Mouse (Mus musculus) T-helper 17 cell (primary cell): ENCODE measurements around the gene Ctnnal1.
"Not testable (repeated sequence)": the region's sequence is repeated elsewhere in the genome, so short reads cannot be mapped to it uniquely, and the experiment has no call there.

Experiments used
- in situ Hi-C, 2 experiments: fragments of 300-600 bp; cut with MboI, MseI; formaldehyde crosslinking; loops; 1 replicate in 1 of 2; 2 replicates in 1 of 2; pipeline ENCODE4 v1.15.1; 2025; ENCODE audit warnings: high pct_unique_total_duplicates in 2 of 2

Ctnnal1 gene

GRCm38 (mm10) chr4:56865003-56865511 is at the start of gene Ctnnal1:
TSS of gene Ctnnal1 (minus strand) at chr4:56865188.
- in situ Hi-C loops, result no loop called here

- in situ Hi-C loops, result loop anchor here in 1 of 2 experiments (25.0 kb wide), 1 partner anchor 1923 kb away; no protein-coding TSS in a partner anchor
Observed at GRCm38 (mm10) chr4:56914761-56915160, 49.8 kb upstream of the Ctnnal1 start.

- in situ Hi-C loops, result loop anchor here in 1 of 2 experiments (25.0 kb wide), 1 partner anchor 1923 kb away; no protein-coding TSS in a partner anchor
Observed at GRCm38 (mm10) chr4:56914338-56914737, 49.4 kb upstream of the Ctnnal1 start.

- in situ Hi-C loops, result loop anchor here in 1 of 2 experiments (25.0 kb wide), 1 partner anchor 1925 kb away; no protein-coding TSS in a partner anchor
Observed at GRCm38 (mm10) chr4:56912382-56913001, 47.5 kb upstream of the Ctnnal1 start.

- in situ Hi-C loops, result loop anchor here in 1 of 2 experiments (25.0 kb wide), 1 partner anchor 1928 kb away; no protein-coding TSS in a partner anchor
Observed at GRCm38 (mm10) chr4:56909568-56909967, 44.6 kb upstream of the Ctnnal1 start.

- in situ Hi-C loops, result loop anchor here in 1 of 2 experiments (25.0 kb wide), 1 partner anchor 1930 kb away; no protein-coding TSS in a partner anchor
Observed at GRCm38 (mm10) chr4:56907671-56908070, 42.7 kb upstream of the Ctnnal1 start.

GRCm38 (mm10) chr4:56906926-56907325 is 41.9 kb upstream of the Ctnnal1 start:
- in situ Hi-C loops, result loop anchor here in 1 of 2 experiments (25.0 kb wide), 1 partner anchor 1930 kb away; no protein-coding TSS in a partner anchor

GRCm38 (mm10) chr4:56905507-56905906 is 40.5 kb upstream of the Ctnnal1 start:
- in situ Hi-C loops, result loop anchor here in 1 of 2 experiments (25.0 kb wide), 1 partner anchor 1932 kb away; no protein-coding TSS in a partner anchor

GRCm38 (mm10) chr4:56901671-56902070 is 36.7 kb upstream of the Ctnnal1 start:
- in situ Hi-C loops, result loop anchor here in 1 of 2 experiments (25.0 kb wide), 1 partner anchor 1936 kb away; no protein-coding TSS in a partner anchor

- in situ Hi-C loops, result no loop called here
Observed at GRCm38 (mm10) chr4:56899216-56899615, 34.2 kb upstream of the Ctnnal1 start.

- in situ Hi-C loops, result no loop called here
Observed at GRCm38 (mm10) chr4:56897511-56897910, 32.5 kb upstream of the Ctnnal1 start.

- in situ Hi-C loops, result no loop called here
Observed at GRCm38 (mm10) chr4:56894196-56894595, 29.2 kb upstream of the Ctnnal1 start.

GRCm38 (mm10) chr4:56892501-56893115 is 27.6 kb upstream of the Ctnnal1 start:
- in situ Hi-C loops, result no loop called here

GRCm38 (mm10) chr4:56888483-56888882 is 23.5 kb upstream of the Ctnnal1 start:
- in situ Hi-C loops, result no loop called here

GRCm38 (mm10) chr4:56886286-56886979 is 21.4 kb upstream of the Ctnnal1 start:
- in situ Hi-C loops, result no loop called here

GRCm38 (mm10) chr4:56880036-56880703 is 15.2 kb upstream of the Ctnnal1 start:
- in situ Hi-C loops, result no loop called here

GRCm38 (mm10) chr4:56878971-56879370 is 14.0 kb upstream of the Ctnnal1 start:
- in situ Hi-C loops, result no loop called here

GRCm38 (mm10) chr4:56870541-56870940 is 5.6 kb upstream of the Ctnnal1 start:
- in situ Hi-C loops, result not testable (repeated sequence)

GRCm38 (mm10) chr4:56867761-56868160 is 2.8 kb upstream of the Ctnnal1 start:
- in situ Hi-C loops, result no loop called here

GRCm38 (mm10) chr4:56865971-56866370 is 983 bp upstream of the Ctnnal1 start:
- in situ Hi-C loops, result no loop called here

- in situ Hi-C loops, result no loop called here
Observed at GRCm38 (mm10) chr4:56864417-56865001, 479 bp downstream of the Ctnnal1 start.
